Mouse (Mus musculus) stomach, postnatal 0 days (tissue): ENCODE results near the gene Slc13a1.

ENCODE experiments used
- CTCF ChIP-seq: IDR thresholded peaks from 2 replicates; pipeline ENCODE4 v1.5.1; 2016; ENCODE audit warnings: antibody characterized with exemption, low read depth, mild to moderate bottlenecking, moderate library complexity
- EP300 ChIP-seq: optimal IDR thresholded peaks from 2 replicates; pipeline ENCODE3; 2016; ENCODE audit warnings: antibody characterized with exemption

DNA sequence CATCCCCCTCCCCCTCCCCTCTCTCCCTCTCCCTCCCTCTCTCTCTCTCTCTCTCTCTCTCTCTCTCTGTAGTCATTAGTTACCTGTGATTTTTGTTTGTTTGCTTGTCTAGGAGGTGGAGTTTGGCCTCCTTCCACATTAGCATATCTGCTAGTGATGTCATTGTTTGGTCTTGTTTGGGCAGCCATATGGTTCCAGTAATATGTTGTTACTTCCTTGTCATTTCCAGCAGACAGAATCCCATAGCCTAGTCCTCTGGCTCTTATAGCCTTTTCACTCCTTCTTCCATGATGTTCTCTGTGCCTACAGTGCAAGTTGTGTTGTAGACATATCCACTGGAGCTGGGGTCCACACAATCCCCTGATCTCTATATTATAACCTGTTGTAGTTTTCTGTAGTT is 6.1 kb upstream of the Slc13a1 start:
- no peak for TF ChIP-seq CTCF
- no peak for TF ChIP-seq EP300
